Mouse (Mus musculus): ENCODE data around the gene Kctd2.

DNA sequence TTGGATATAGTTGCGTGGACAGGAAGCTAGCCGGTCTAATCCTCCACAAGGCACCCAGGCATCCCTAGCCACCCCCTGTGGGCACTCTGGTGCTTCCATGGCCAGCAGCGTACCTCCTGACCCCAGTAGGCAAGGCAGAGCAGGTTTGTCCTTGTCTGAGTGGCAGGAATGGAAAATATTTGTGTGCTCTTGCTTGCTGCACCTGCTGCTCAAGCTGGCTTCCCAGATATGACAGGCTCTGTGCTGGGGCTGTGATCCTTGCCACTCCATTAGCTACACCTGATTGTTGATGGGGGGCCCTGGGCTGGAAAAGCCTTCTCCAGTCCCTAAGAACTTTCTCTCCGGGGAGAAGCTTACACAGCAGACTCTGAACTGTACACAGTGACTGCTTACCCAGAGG lies 33.4 kb downstream of the Kctd2 start:
- TF ChIP-seq POLR2A (IDR thresholded peaks at IDR 0.05; ENCODE audit: control insufficient read depth, low read depth, low read length) (no peak), CTCF (IDR thresholded peaks at IDR 0.05; ENCODE audit: control insufficient read depth, insufficient read depth, insufficient replicate concordance, low read depth, low read length) (no peak)
